Mouse (Mus musculus): ENCODE results near the gene Rab3gap2. TPM values are rescaled to one million over a fixed set of nuclear protein-coding genes. Genes with fewer than 3 reads are reported as not detected.

Gene Rab3gap2
- polyA plus RNA-seq, 1 experiment from 2014 or later, result 20.9 TPM

MicroRNAs within 50 kb of the gene (microRNA counts, 519-probe panel; counts per million panel counts)
- microRNA mmu-miR-194 (2,404 counts per million, percentile 36 among the panel's probes with 10 or more counts), microRNA mmu-miR-664 (1,237 counts per million, percentile 4 among the panel's probes with 10 or more counts)

Small RNA genes lying within 50 kb of the gene (microRNA-seq; reads per million reads assigned to microRNA genes)
- gene Mir194-1 (2.2 reads per million, percentile 11 among the genes with 10 or more reads in this experiment), gene Mir215 (10.7 reads per million, percentile 29 among the genes with 10 or more reads in this experiment), gene Mir664 (4.9 reads per million, percentile 23 among the genes with 10 or more reads in this experiment)

Other genes with a start within 250 kb of the Rab3gap2 start
- 1.7 and 2.0 TPM in 2 replicates for gene Mark1, start 204.5 kb upstream of the Rab3gap2 start, polyA plus RNA-seq (2015; fragmentation: Nextera tagmentation; extraction: Ambion mirVana)
- 30.4 and 32.7 TPM in 2 replicates for gene Iars2, start 125.3 kb downstream of the Rab3gap2 start, polyA plus RNA-seq (2015; fragmentation: Nextera tagmentation; extraction: Ambion mirVana)
- 53.2 and 54.3 TPM in 2 replicates for gene Bpnt1, start 128.0 kb downstream of the Rab3gap2 start, polyA plus RNA-seq (2015; fragmentation: Nextera tagmentation; extraction: Ambion mirVana)
- gene Eprs, start 158.9 kb downstream of the Rab3gap2 start, polyA plus RNA-seq (2015; fragmentation: Nextera tagmentation; extraction: Ambion mirVana), result 142 and 160 TPM in 2 replicates

Measured in kidney, embryonic 15.5 days (tissue).